Mouse (Mus musculus) activated CD4-positive, CD25-positive, alpha-beta regulatory T cell (primary cell): ENCODE measurements around the gene Olfr916. TPM values are rescaled to one million over a fixed set of nuclear protein-coding genes. Genes with fewer than 3 reads are reported as not detected.

ENCODE experiments used
- polyA plus RNA-seq, 2 experiments: library from polyadenylated mRNA; unstranded; fragments of 100-300 nt; shearing (Covaris generic); gene quantifications; one replicate each; pipeline ENCODE4 v1.2.1; 2017

The Olfr916 gene
- polyA plus RNA-seq: under 1 TPM; 0.10 to 0.44 TPM

DNA sequence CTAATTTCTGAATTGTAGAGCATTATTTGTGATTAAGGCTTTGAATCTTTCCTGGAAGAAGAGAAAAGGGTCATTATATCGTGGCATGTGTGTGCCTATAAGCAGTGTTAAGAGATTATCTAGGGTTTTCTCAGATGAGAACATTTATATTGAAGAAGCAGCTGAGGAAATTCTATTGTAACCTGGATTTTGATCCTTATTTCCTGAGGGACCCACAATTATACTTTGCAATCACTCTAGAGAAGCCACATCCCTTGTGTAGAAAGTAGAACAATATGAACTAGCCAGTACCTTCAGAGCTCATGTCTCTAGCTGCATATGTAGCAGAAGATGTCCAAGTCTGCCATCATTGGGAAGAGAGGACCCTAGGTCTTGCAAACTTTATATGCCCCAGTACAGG, at the start of gene Olfr916:
Gene Olfr916, minus strand, starts transcription at position 101 of the 400 bp plus-strand sequence.

GRCm38 (mm10) chr9:38674501-38674900, 14.8 kb upstream of the Olfr916 start, which contains the start of gene Olfr918:
TSS of gene Olfr918 (minus strand) at chr9:38674601.

GRCm38 (mm10) chr9:38665742-38666141, 6.1 kb upstream of the Olfr916 start, which contains the start of gene Olfr917:
TSS of gene Olfr917 (minus strand) at chr9:38665842.

Other genes with a start within 250 kb of the Olfr916 start
- gene Olfr901, start 230.4 kb downstream of the Olfr916 start, polyA plus RNA-seq: under 1 TPM in 1 of 2 experiments, not detected in 1; 0.10 TPM
- not detected for gene Olfr902, start 212.2 kb downstream of the Olfr916 start, polyA plus RNA-seq
- gene Olfr904, start 196.7 kb downstream of the Olfr916 start, polyA plus RNA-seq: not detected
- under 1 TPM in 1 of 2 experiments, not detected in 1; 0.21 TPM for gene Olfr905, start 188.8 kb downstream of the Olfr916 start, polyA plus RNA-seq
- not detected for gene Olfr906, start 172.8 kb downstream of the Olfr916 start, polyA plus RNA-seq
- not detected for gene Olfr907, start 164.1 kb downstream of the Olfr916 start, polyA plus RNA-seq
- gene Olfr911-ps1, start 138.3 kb downstream of the Olfr916 start, polyA plus RNA-seq: under 1 TPM in 1 of 2 experiments, not detected in 1; 0.06 TPM
- not detected for gene Olfr910, start 122.0 kb downstream of the Olfr916 start, polyA plus RNA-seq
- gene Olfr912, start 79.7 kb downstream of the Olfr916 start, polyA plus RNA-seq: under 1 TPM; 0.07 to 0.27 TPM
- gene Olfr913, start 67.1 kb downstream of the Olfr916 start, polyA plus RNA-seq: not detected
- under 1 TPM in 1 of 2 experiments, not detected in 1; 0.04 TPM for gene Olfr914, start 54.8 kb downstream of the Olfr916 start, polyA plus RNA-seq
- gene Olfr917, start 6.0 kb upstream of the Olfr916 start, polyA plus RNA-seq: not detected
- not detected for gene Olfr918, start 14.7 kb upstream of the Olfr916 start, polyA plus RNA-seq
- not detected for gene Olfr919, start 43.8 kb upstream of the Olfr916 start, polyA plus RNA-seq
- 10 to 100 TPM; 23.5 to 31.6 TPM for gene Vwa5a, start 58.4 kb upstream of the Olfr916 start, polyA plus RNA-seq
- gene Olfr920, start 92.4 kb upstream of the Olfr916 start, polyA plus RNA-seq: under 1 TPM in 1 of 2 experiments, not detected in 1; 0.10 TPM
- under 1 TPM; 0.06 to 0.09 TPM for gene Olfr921, start 113.2 kb upstream of the Olfr916 start, polyA plus RNA-seq
- gene Olfr922, start 154.7 kb upstream of the Olfr916 start, polyA plus RNA-seq: not detected
- under 1 TPM in 1 of 2 experiments, not detected in 1; 0.10 TPM for gene Olfr923, start 166.7 kb upstream of the Olfr916 start, polyA plus RNA-seq
- gene Olfr924, start 184.6 kb upstream of the Olfr916 start, polyA plus RNA-seq: under 1 TPM in 1 of 2 experiments, not detected in 1; 0.15 TPM
- gene Olfr26, start 195.2 kb upstream of the Olfr916 start, polyA plus RNA-seq: not detected
- gene Olfr926, start 217.3 kb upstream of the Olfr916 start, polyA plus RNA-seq: not detected